Mouse (Mus musculus): ENCODE measurements at regions not wholly inside any gene's neighbourhood (a gene's known extent, or its start where the extent isn't known, plus 50 kb on each side); places are given as distances from the start of the nearest gene placed in this dataset.

DNA sequence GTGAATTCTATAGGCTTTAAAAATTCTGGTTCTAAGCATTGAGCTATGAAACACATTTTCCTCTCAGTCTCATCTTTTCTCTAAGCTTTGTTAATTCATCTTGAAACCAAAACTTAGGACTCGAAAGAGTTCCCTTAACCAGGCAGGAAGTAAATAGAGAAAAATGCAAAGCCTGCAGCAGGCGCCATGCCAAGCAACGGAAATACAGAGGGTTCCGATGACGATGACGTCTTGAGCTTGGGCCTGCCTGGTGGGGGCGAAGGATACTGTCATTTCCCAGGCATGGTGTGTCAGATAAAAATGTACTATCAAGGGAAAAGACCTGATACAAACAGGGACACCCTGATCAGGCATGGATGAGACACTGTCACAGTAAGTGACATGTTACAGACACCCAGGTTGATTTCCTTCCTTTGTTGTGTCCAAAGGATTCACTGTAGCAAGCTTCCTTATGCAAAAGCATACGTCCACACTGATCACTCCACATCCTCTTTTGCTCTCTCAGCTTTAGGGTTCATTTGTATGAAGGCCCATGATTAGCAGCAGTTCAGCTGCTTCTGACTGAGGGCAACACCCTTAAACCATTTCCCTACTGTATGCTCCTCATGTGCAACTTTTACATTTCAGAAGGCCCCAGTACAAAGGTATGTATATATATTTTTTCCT, 135.0 kb downstream of the Cemip2 start:
- peak; percentile 68 for DNase-seq

GRCm38 (mm10) chr19:21913748-21914611, 135.8 kb downstream of the Cemip2 start:
- peak; percentile 47 for DNase-seq

DNA sequence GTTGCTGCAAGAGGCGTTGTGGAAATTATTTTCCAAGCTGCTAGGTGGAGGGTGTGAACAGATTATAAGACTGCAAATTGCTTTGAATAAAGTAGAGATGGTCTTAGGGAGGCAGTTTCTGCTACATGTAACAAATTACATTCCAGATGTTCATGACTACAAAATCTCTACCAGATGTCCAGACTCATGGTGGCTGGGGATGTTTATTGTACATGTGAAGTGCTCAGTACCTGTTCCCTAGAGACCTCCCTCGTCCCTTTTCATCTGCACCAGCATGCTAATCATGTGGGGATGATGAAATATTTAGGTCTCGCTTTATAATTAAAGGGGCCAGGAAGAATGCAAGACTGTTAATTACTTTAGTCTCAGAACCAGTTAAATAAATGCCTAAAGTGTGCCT, 136.5 kb downstream of the Cemip2 start:
- DNase-seq, result no peak

DNA sequence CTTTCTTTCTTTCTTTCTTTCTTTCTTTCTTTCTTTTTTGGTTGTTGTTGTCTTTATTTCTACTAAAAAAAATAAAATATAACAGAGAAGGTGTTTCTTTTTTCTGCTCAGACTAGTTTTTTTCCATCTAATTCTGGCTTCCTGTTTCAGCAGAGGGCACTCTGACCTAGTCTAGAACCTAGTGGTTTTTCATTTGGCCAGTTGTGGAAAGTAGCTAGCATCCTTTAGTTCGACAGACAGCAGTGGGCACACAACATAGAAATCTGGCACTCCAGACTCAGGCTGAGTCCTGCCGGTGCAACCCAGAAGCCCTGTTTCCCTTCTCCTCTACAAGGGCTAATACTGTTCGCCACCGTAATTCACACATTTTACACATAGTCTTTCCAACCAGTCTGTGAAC, 140.0 kb downstream of the Cemip2 start:
- no peak for DNase-seq

DNA sequence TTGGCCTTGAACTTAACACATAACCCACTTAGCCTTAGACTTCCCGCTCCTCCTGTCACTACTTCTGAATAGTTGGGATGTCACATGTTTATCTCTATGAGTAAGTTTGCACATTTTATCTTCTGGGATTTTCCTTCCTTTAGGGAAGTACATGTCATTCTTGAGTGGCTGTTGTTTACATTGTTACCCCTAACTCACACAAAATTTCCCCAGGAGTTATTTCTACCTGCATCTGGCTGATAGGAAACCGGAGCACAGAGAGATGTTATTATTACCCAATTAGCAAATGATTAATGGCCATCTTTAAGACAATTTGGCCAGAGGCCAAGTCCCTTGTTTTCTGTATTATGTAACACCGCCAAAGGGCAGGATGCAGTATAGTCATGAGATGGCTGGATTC, 140.9 kb downstream of the Cemip2 start:
- peak; percentile 21 for DNase-seq

GRCm38 (mm10) chr19:21940114-21940513, 162.0 kb downstream of the Cemip2 start:
- no peak for DNase-seq

DNA sequence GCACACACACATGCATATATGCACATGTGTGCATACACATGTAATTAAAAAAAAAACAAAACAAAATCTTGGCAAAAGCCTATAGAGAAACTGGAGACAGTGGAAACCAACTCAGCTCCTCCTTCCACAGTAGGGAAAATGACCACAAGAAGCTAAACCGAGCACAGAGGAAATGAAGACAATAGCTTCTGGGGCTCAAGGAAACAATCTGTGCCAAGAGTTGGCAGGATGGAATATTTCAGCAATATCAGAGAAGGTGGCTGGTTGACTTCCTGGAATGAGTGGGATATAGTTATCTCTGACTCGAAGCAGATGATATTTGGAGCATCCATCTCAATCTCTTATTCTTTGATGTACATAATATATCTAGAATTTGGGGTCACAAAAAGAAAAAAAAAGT, 163.6 kb downstream of the Cemip2 start:
- DNase-seq, result peak; percentile 26

DNA sequence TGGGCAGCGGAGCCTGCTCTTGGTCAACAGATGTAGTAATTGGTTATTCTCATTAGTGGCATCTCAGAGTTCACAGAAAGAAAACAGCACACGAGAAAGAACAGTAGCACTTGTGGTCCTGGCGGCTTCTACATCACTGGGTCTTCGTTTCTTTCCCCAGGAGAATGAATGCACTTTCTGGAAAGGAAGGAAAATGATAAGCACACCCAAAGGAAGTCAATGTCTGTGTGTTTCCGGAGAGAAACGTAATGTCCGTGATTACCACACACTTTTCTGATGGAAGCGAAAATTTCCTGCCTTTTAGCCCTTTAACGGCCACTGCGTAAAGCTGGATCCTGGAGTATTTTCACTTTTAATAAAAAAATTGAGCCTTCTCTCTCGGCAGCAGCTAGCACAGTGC, 164.1 kb downstream of the Cemip2 start:
- no peak for DNase-seq

- peak; percentile 62 for DNase-seq
These were observed 165.3 kb downstream of the Cemip2 start for GRCm38 (mm10) chr19:21943407-21943806.

- DNase-seq, result peak; percentile 19
These were observed 168.2 kb downstream of the Cemip2 start for GRCm38 (mm10) chr19:21946262-21946922.

DNA sequence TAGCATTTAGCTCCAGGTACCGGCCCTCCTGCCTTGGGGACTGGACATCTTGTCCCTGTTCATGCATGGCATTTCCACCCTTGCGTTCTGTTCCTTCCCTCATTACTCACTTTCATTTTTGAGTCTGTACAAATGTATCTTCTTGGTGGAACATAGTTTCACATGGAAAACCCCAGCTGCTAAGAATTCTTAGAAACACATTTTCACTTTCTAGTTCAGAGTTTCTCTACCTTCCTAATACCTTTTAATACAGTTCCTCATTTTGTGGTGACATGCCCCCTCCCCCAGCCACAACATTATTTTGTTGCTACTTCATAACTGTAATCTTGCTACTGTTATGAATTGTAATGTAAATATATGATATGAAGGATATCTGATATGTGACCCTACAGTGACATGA, 169.9 kb downstream of the Cemip2 start:
- no peak for DNase-seq

- no peak for DNase-seq
These were observed 176.2 kb upstream of the Trpm3 start for GRCm38 (mm10) chr19:21962635-21963034.

DNA sequence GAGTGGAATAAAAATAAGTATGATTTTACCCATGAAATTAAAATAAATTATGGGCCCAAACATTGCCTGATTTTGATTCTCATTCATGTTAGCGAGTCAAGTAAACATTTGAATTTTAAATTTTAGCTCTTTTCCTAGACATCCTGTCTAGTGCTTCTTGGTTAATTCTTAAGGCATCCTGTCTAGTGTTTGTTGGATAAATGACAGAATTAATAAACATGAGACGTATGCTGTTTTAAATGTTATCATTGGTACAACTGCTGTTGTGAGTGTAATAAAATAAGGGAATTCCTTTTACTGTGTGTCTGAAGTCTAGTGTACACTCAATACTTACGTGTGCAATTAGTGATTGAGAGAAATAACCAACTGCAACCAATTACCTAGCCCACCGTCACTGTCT, 149.0 kb upstream of the Trpm3 start:
- DNase-seq, result no peak

GRCm38 (mm10) chr19:21990970-21991369, 147.9 kb upstream of the Trpm3 start:
- peak; percentile 71 for DNase-seq

DNA sequence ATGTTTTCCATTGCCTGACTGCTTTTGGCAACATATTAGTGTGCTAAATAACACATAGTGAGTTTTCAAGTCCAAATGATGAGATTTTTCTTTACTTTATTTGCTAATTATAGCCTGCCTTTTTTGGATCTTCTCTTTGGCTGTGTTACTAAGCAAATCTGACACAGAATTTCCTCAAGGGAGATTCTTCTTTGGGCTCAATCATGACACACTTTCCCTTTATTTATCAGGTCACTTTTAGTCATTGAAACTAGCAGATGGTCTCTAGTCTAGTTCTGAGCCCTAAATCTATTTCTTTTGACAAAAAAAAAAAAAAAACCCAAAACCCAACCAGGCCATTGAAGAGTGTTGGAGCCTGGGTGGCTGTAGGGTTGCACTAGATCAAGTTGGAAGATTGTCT, 147.4 kb upstream of the Trpm3 start:
- DNase-seq, result no peak

DNA sequence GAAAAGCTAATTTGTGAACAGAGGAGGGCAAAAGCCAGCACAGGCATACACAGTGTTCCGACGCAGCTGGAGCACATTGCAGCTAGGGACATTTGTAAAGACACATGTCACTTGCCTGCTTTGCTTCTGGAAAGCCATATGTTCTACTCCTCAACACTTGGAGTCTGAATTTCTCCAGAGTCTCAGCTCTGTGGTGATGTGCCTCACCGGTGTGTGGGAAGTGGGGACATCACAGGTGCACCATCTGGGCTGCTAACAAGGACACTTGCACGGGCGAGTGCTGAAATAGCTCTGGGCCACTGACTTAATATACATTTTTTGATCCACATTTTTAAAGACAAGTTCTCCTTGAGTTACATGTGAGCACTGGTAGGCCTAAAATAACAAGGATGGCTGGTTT, 139.2 kb upstream of the Trpm3 start:
- DNase-seq, result no peak

DNA sequence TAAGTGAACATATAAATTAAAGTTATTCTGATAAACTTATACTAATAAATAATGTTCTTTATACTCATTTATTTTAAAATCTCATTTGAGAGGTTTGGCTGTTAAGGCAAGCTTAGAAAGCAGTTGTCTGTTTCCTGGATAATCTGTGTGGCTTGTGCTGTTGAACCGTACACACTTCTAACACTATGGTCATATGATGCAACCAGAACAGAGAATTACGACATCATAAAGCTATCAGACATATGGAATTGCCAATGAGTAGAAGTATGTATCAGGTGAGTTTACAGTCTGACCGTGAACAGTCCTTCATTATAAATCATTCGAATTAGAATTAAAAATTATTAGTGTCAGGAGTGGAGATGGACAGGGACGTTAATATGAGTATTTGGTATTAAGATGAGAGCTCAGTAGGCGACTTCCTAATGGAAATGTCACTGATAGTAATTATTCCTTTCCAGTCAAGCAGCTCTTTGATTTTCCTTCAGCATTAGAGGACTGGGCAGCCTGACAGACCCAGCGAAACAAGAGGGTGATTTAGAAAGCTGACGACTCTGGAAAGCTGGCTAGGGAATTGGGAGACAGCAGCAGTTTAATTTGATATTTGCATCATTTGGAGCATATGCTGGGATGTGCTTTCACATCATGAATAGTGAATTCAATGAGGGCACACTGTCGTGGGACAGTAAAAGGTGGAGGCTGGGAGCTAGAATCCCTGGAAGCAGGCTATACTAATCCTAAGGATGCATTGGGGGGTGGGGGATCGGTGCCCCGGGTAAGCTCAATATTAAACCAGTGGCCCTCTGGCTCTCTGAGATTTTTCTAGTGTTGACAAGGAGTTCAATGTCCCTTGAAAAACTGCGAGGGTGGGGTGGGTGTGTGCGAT, 130.6 kb upstream of the Trpm3 start:
- no peak for DNase-seq

GRCm38 (mm10) chr19:22010239-22010638, 128.6 kb upstream of the Trpm3 start:
- DNase-seq, result no peak

DNA sequence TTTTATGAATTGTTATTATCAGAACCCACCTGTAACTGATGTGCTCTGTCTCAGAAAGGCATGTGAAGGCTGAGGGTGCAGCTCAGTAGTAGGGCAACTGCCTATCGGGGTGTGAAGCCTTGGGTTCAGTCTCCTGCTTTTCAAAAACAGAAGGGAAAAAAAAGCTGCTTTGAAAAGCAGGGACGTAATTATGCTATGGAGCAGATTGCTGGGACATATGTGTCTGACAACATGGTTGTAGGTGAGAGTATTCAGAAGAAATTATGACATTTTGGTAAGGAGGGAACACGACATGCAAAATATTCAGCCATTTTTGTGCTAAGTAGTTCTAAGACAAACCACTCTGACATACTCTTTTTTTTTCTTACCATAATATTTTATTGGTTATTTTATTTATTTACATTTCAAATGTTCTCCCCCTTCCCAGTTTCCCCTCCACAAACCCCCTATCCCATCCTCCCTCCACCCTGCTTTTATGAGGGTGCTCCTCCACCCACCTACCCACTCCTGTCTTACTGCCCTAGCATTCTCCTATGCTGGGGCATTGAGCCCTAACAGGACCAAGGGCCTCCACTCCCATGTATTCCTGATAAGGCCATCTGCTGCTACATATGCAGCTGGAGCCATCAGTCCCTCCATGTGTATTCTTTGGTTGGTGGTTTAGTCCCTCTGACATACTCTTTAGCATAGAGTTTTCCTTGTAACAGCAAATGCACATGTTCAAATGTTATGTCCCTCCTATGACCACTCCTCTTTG, 122.8 kb upstream of the Trpm3 start:
- no peak for DNase-seq

DNA sequence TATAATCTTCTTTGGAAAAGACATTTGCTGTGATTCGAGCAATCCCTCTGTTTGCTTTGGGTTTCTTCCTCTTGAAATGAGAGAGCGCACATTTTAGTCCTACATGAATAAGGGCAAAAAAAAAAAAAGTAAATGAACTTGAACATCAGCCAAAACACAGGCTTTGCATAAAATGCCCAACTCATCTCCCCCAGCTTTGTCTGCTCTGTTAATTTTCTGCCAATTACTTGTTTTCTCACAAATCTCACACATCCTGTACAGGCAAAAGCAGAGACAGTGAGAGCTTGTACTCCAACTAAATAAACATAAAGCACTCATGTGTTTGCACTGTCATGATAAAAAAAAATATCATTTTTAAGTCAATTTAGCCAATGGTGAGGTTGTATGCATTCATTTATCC, 121.4 kb upstream of the Trpm3 start:
- no peak for DNase-seq

- DNase-seq, result no peak
These were observed 111.3 kb upstream of the Trpm3 start for GRCm38 (mm10) chr19:22027577-22027976.

- DNase-seq, result peak; percentile 10
These were observed 91.2 kb upstream of the Trpm3 start for GRCm38 (mm10) chr19:22047657-22048056.
